Mouse (Mus musculus) layer of hippocampus, adult 9-11 months (tissue): ENCODE data around the gene Wbp2.
A peak's percentile ranks its signal among the peaks of the same experiment; 100 is the strongest.

Experiments
- DNase-seq: peaks from one replicate; pipeline ENCODE4 v3.0.0; 2022

Wbp2 gene

GRCm38 (mm10) chr11:116061641-116062415, 25.0 kb downstream of the Wbp2 start:
- no peak for DNase-seq

- no peak for DNase-seq
These were observed 26.2 kb downstream of the Wbp2 start for GRCm38 (mm10) chr11:116060596-116060995.

- DNase-seq, result no peak
These were observed 27.1 kb downstream of the Wbp2 start for GRCm38 (mm10) chr11:116059691-116060025.

- DNase-seq, result no peak
These were observed 27.7 kb downstream of the Wbp2 start for GRCm38 (mm10) chr11:116058868-116059690.

GRCm38 (mm10) chr11:116058022-116058614, 28.7 kb downstream of the Wbp2 start:
- no peak for DNase-seq

- no peak for DNase-seq
These were observed 29.4 kb downstream of the Wbp2 start for GRCm38 (mm10) chr11:116057237-116057881.

- no peak for DNase-seq
These were observed 30.9 kb downstream of the Wbp2 start for GRCm38 (mm10) chr11:116055873-116056272.

- no peak for DNase-seq
These were observed 33.1 kb downstream of the Wbp2 start for GRCm38 (mm10) chr11:116053510-116054229.

- DNase-seq, result no peak
These were observed 36.6 kb downstream of the Wbp2 start for GRCm38 (mm10) chr11:116050196-116050595.

GRCm38 (mm10) chr11:116049610-116050009, 37.2 kb downstream of the Wbp2 start:
- no peak for DNase-seq

GRCm38 (mm10) chr11:116045173-116045572, 41.6 kb downstream of the Wbp2 start:
- DNase-seq, result no peak

GRCm38 (mm10) chr11:116043286-116043685, 43.5 kb downstream of the Wbp2 start:
- DNase-seq, result no peak

- DNase-seq, result no peak
These were observed 44.2 kb downstream of the Wbp2 start for GRCm38 (mm10) chr11:116042372-116043138.

GRCm38 (mm10) chr11:116041833-116042232, 45.0 kb downstream of the Wbp2 start:
- no peak for DNase-seq

GRCm38 (mm10) chr11:116040593-116040992, 46.2 kb downstream of the Wbp2 start:
- DNase-seq, result no peak

- DNase-seq, result no peak
These were observed 49.0 kb downstream of the Wbp2 start for GRCm38 (mm10) chr11:116037826-116038225.

GRCm38 (mm10) chr11:116036671-116037070, 50.1 kb downstream of the Wbp2 start:
- DNase-seq, result no peak

- no peak for DNase-seq
These were observed 52.2 kb downstream of the Wbp2 start for GRCm38 (mm10) chr11:116034584-116034983.

GRCm38 (mm10) chr11:116030898-116031845, 55.6 kb downstream of the Wbp2 start:
- DNase-seq, result peak; percentile 53

GRCm38 (mm10) chr11:116030088-116030897, 56.5 kb downstream of the Wbp2 start, which contains the start of gene Unk:
TSS of gene Unk (plus strand) at chr11:116030322.
- DNase-seq, result peak; percentile 99
